Mouse (Mus musculus): Measurements from ENCODE around the gene Snrnp40. TPM values are rescaled to one million over a fixed set of nuclear protein-coding genes. Genes with fewer than 3 reads are reported as not detected.

The Snrnp40 gene
- total and polyA plus RNA-seq, 2 experiments: 10.5 to 10.8 TPM

- TF ChIP-seq CTCF (IDR thresholded peaks at IDR 0.05; ENCODE audit: low read depth, low read length) (no peak), POLR2A (IDR thresholded peaks at IDR 0.05; ENCODE audit: extremely low read depth, insufficient read depth, low read length) (no peak)
- Histone ChIP-seq H3K36me3 (ENCODE audit: control insufficient read depth, insufficient read depth, low read length) (peaks cover 4% of the 10 kb centered on the region; the same call in 1 of the 2 replicates), H3K4me3 (ENCODE audit: insufficient read depth, low read depth, low read length) (no peak overlapping the region), H3K9ac (ENCODE audit: low read depth, low read length) (no peak overlapping the region), H3K27me3 (ENCODE audit: control insufficient read depth, insufficient read depth, low read length) (no peaks in the 10 kb centered on the region), H3K27ac (replicated peaks; ENCODE audit: insufficient read depth, low read depth, low read length) (no peak overlapping the region), H3K4me1 (ENCODE audit: control insufficient read depth, insufficient read depth, low read length) (no peaks in the 10 kb centered on the region), H3K79me2 (ENCODE audit: control insufficient read depth, insufficient read depth, low read length) (no peaks in the 10 kb centered on the region)
- WGBS: 81% methylated on average over 3 of the region's 3 CpGs
- no peak for DNase-seq (ENCODE audit: extremely low read depth, low read depth, low spot score)
Measured at GRCm38 (mm10) chr4:130318122-130318521, 41.8 kb upstream of the Snrnp40 start.

- Histone ChIP-seq H3K4me3 (ENCODE audit: insufficient read depth, low read depth, low read length) (no peak overlapping the region), H3K79me2 (ENCODE audit: control insufficient read depth, insufficient read depth, low read length) (no peaks in the 10 kb centered on the region), H3K4me1 (ENCODE audit: control insufficient read depth, insufficient read depth, low read length) (no peaks in the 10 kb centered on the region), H3K9ac (ENCODE audit: low read depth, low read length) (no peak overlapping the region), H3K36me3 (ENCODE audit: control insufficient read depth, insufficient read depth, low read length) (peaks cover 16% of the 10 kb centered on the region; the same call in 1 of the 2 replicates), H3K27me3 (ENCODE audit: control insufficient read depth, insufficient read depth, low read length) (no peaks in the 10 kb centered on the region), H3K27ac (replicated peaks; ENCODE audit: insufficient read depth, low read depth, low read length) (no peak overlapping the region)
- no peak for DNase-seq (ENCODE audit: extremely low read depth, low read depth, low spot score)
- no peak for TF ChIP-seq CTCF (IDR thresholded peaks at IDR 0.05; ENCODE audit: low read depth, low read length)
- TF ChIP-seq POLR2A (IDR thresholded peaks at IDR 0.05; ENCODE audit: extremely low read depth, insufficient read depth, low read length): no peak
- 85% methylated on average over 7 of the region's 7 CpGs for WGBS
Measured at GRCm38 (mm10) chr4:130319564-130319963, 40.4 kb upstream of the Snrnp40 start.

GRCm38 (mm10) chr4:130321640-130322039 is 38.3 kb upstream of the Snrnp40 start:
- Histone ChIP-seq H3K27ac (replicated peaks; ENCODE audit: insufficient read depth, low read depth, low read length) (no peak overlapping the region), H3K9ac (ENCODE audit: low read depth, low read length) (no peak overlapping the region), H3K27me3 (ENCODE audit: control insufficient read depth, insufficient read depth, low read length) (no peaks in the 10 kb centered on the region), H3K36me3 (ENCODE audit: control insufficient read depth, insufficient read depth, low read length) (peaks cover 25% of the 10 kb centered on the region; the same call in 1 of the 2 replicates), H3K79me2 (ENCODE audit: control insufficient read depth, insufficient read depth, low read length) (no peaks in the 10 kb centered on the region), H3K4me3 (ENCODE audit: insufficient read depth, low read depth, low read length) (no peak overlapping the region), H3K4me1 (ENCODE audit: control insufficient read depth, insufficient read depth, low read length) (no peaks in the 10 kb centered on the region)
- TF ChIP-seq CTCF (IDR thresholded peaks at IDR 0.05; ENCODE audit: low read depth, low read length): no peak
- DNase-seq (ENCODE audit: extremely low read depth, low read depth, low spot score): no peak
- 88% methylated on average over 7 of the region's 7 CpGs for WGBS

DNA sequence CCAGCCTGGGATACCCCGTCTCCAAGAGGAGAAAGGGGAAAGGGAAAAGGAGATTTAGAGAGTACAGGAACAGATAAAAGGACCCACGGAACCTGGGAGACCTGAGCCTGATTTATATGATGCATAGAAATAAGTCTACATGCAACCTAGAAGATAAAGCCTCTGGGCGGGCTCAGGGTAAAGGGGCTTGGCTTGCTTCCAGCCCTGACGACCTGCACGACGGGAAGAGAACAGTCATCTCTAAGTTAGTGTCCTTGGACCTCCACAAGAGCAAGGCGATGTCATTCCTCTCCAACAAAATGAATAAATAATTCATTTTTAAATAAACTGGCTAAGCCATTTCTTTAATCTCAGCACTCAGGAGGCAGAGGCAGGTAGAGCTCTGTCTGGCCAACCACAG is 37.4 kb upstream of the Snrnp40 start:
- Histone ChIP-seq H3K9ac (ENCODE audit: low read depth, low read length) (no peak overlapping the region), H3K79me2 (ENCODE audit: control insufficient read depth, insufficient read depth, low read length) (no peaks in the 10 kb centered on the region), H3K27me3 (ENCODE audit: control insufficient read depth, insufficient read depth, low read length) (no peaks in the 10 kb centered on the region), H3K36me3 (ENCODE audit: control insufficient read depth, insufficient read depth, low read length) (peaks cover 30% of the 10 kb centered on the region; the same call in 1 of the 2 replicates), H3K4me3 (ENCODE audit: insufficient read depth, low read depth, low read length) (no peak overlapping the region), H3K27ac (replicated peaks; ENCODE audit: insufficient read depth, low read depth, low read length) (no peak overlapping the region), H3K4me1 (ENCODE audit: control insufficient read depth, insufficient read depth, low read length) (no peaks in the 10 kb centered on the region)
- TF ChIP-seq POLR2A (IDR thresholded peaks at IDR 0.05; ENCODE audit: extremely low read depth, insufficient read depth, low read length) (no peak), CTCF (IDR thresholded peaks at IDR 0.05; ENCODE audit: low read depth, low read length) (no peak)
- no peak for DNase-seq (ENCODE audit: extremely low read depth, low read depth, low spot score)
- 78% methylated on average over 7 of the region's 7 CpGs for WGBS

- Histone ChIP-seq H3K36me3 (ENCODE audit: control insufficient read depth, insufficient read depth, low read length) (peaks cover 31% of the 10 kb centered on the region; the same call in 1 of the 2 replicates), H3K4me3 (ENCODE audit: insufficient read depth, low read depth, low read length) (no peak overlapping the region), H3K27me3 (ENCODE audit: control insufficient read depth, insufficient read depth, low read length) (no peaks in the 10 kb centered on the region), H3K27ac (replicated peaks; ENCODE audit: insufficient read depth, low read depth, low read length) (no peak overlapping the region), H3K4me1 (ENCODE audit: control insufficient read depth, insufficient read depth, low read length) (no peaks in the 10 kb centered on the region), H3K9ac (ENCODE audit: low read depth, low read length) (no peak overlapping the region), H3K79me2 (ENCODE audit: control insufficient read depth, insufficient read depth, low read length) (no peaks in the 10 kb centered on the region)
- TF ChIP-seq POLR2A (IDR thresholded peaks at IDR 0.05; ENCODE audit: extremely low read depth, insufficient read depth, low read length) (no peak), CTCF (IDR thresholded peaks at IDR 0.05; ENCODE audit: low read depth, low read length) (no peak)
- DNase-seq (ENCODE audit: extremely low read depth, low read depth, low spot score): no peak
- WGBS: 83% methylated on average over 1 of the region's 1 CpGs
Measured at GRCm38 (mm10) chr4:130323165-130323564, 36.8 kb upstream of the Snrnp40 start.

DNA sequence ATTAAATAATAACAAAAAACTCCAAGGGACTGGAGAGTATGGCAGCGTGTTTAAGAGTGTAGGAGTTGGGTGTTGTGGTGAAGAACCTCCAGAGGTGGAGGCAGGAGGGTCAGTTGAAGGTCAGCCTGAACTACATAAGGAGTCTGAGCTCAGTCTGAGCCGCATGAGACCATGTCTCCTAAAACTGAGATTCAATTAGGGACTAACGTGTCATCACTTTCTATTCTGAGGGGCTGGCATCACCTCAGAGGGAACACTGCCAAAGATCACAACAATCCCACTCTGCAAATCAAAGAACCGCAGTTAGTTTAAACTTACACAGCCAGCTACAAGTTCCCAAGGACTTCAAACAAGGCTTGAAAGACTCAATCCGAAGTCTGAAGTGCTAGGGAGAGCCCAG is 36.3 kb upstream of the Snrnp40 start:
- Histone ChIP-seq H3K36me3 (ENCODE audit: control insufficient read depth, insufficient read depth, low read length) (peaks cover 33% of the 10 kb centered on the region; the same call in 1 of the 2 replicates), H3K9ac (ENCODE audit: low read depth, low read length) (no peak overlapping the region), H3K4me1 (ENCODE audit: control insufficient read depth, insufficient read depth, low read length) (no peaks in the 10 kb centered on the region), H3K27ac (replicated peaks; ENCODE audit: insufficient read depth, low read depth, low read length) (no peak overlapping the region), H3K4me3 (ENCODE audit: insufficient read depth, low read depth, low read length) (no peak overlapping the region), H3K79me2 (ENCODE audit: control insufficient read depth, insufficient read depth, low read length) (no peaks in the 10 kb centered on the region), H3K27me3 (ENCODE audit: control insufficient read depth, insufficient read depth, low read length) (no peaks in the 10 kb centered on the region)
- TF ChIP-seq CTCF (IDR thresholded peaks at IDR 0.05; ENCODE audit: low read depth, low read length): no peak
- TF ChIP-seq POLR2A (IDR thresholded peaks at IDR 0.05; ENCODE audit: extremely low read depth, insufficient read depth, low read length): no peak
- DNase-seq (ENCODE audit: extremely low read depth, low read depth, low spot score): no peak
- WGBS: 77% methylated on average over 5 of the region's 5 CpGs
